Mouse (Mus musculus) C2C12 (cell line): ENCODE data around the gene Tshr. TPM values are rescaled to one million over a fixed set of nuclear protein-coding genes. Genes with fewer than 3 reads are reported as not detected.
A peak's percentile ranks its signal among the peaks of the same experiment; 100 is the strongest.
"Not testable (repeated sequence)": the region's sequence is repeated elsewhere in the genome, so short reads cannot be mapped to it uniquely, and the experiment has no call there.

Experiments
- H3K27me3 ChIP-seq: one replicate; pipeline ENCODE4 v1.6.1; 2011; ENCODE audit not compliant: control insufficient read depth, insufficient read depth, insufficient read length
- H3K36me3 ChIP-seq: one replicate; pipeline ENCODE4 v1.6.1; 2011; ENCODE audit not compliant: control insufficient read depth, insufficient read depth
- H3K4me3 ChIP-seq: one replicate; pipeline ENCODE4 v1.5.1; 2011; ENCODE audit warnings: mild to moderate bottlenecking, control low read depth; ENCODE audit not compliant: poor library complexity, insufficient read depth, severe bottlenecking
- H3K79me2 ChIP-seq: one replicate; pipeline ENCODE4 v1.6.1; 2011; ENCODE audit not compliant: control insufficient read depth, insufficient read depth
- H3K79me3 ChIP-seq: one replicate; pipeline ENCODE4 v1.6.1; 2011; ENCODE audit warnings: low read depth, control low read depth
- H3ac ChIP-seq: one replicate; pipeline ENCODE3; 2011; ENCODE audit warnings: low read depth; ENCODE audit not compliant: control insufficient read depth, insufficient read length
- CEBPB ChIP-seq: IDR thresholded peaks from one replicate; pipeline ENCODE4 v1.6.1; 2011; ENCODE audit warnings: low read depth, mild to moderate bottlenecking, control low read depth, moderate library complexity
- CTCF ChIP-seq: IDR thresholded peaks from one replicate; pipeline ENCODE4 v1.5.1; 2011; ENCODE audit not compliant: control insufficient read depth, insufficient read depth, insufficient read length
- FOSL1 ChIP-seq: IDR thresholded peaks from one replicate; pipeline ENCODE4 v1.8.0; 2011; ENCODE audit warnings: mild to moderate bottlenecking, low read length; ENCODE audit not compliant: poor library complexity, insufficient read depth, severe bottlenecking
- MAX ChIP-seq: IDR thresholded peaks from one replicate; pipeline ENCODE4 v1.6.1; 2011; ENCODE audit warnings: mild to moderate bottlenecking, control low read depth
- MYOD1 ChIP-seq: IDR thresholded peaks from one replicate; pipeline ENCODE4 v1.6.1; 2011; ENCODE audit warnings: low read depth; ENCODE audit not compliant: control insufficient read depth, insufficient read length
- MYOG ChIP-seq: IDR thresholded peaks from one replicate; pipeline ENCODE4 v1.6.1; 2011; ENCODE audit not compliant: control insufficient read depth, insufficient read length; ENCODE audit errors: extremely low read depth
- USF1 ChIP-seq: IDR thresholded peaks from one replicate; pipeline ENCODE4 v1.6.1; 2011; ENCODE audit warnings: low read depth, mild to moderate bottlenecking, control low read depth, moderate library complexity
- polyA plus RNA-seq: library from polyadenylated mRNA; unstranded; fragments of >200 nt; fragmentation: generic; extraction: Trizol; gene quantifications from one replicate; pipeline ENCODE4 v1.2.1, GENCODE M21; 2012; ENCODE audit warnings: missing spikeins

Tshr gene
- polyA plus RNA-seq, 1 experiment, result not detected

GRCm38 (mm10) chr12:91579665-91580064, 195.3 kb downstream of the Tshr start:
- no peak overlapping the region for H3K4me3 ChIP-seq
- peaks cover 45% of the 10 kb centered on the region for H3K79me2 ChIP-seq
- peaks cover 43% of the 10 kb centered on the region for H3K36me3 ChIP-seq
- H3K79me3 ChIP-seq, result peaks cover 15% of the 10 kb centered on the region
- H3ac ChIP-seq, result no peak overlapping the region
- TF ChIP-seq MYOD1 (no peak), CEBPB (peak; percentile 45)
- no peaks in the 10 kb centered on the region for H3K27me3 ChIP-seq

GRCm38 (mm10) chr12:91581204-91582070, 197.1 kb downstream of the Tshr start:
- peaks cover 62% of the 10 kb centered on the region for H3K79me2 ChIP-seq
- peaks cover 20% of the 10 kb centered on the region for H3K79me3 ChIP-seq
- H3ac ChIP-seq, result no peak overlapping the region
- TF ChIP-seq MYOD1, result no peak
- TF ChIP-seq USF1, result no peak
- TF ChIP-seq MAX, result no peak
- TF ChIP-seq CEBPB, result no peak
- TF ChIP-seq FOSL1, result no peak
- TF ChIP-seq CTCF, result no peak
- no peak for TF ChIP-seq MYOG
- peaks cover 33% of the 10 kb centered on the region for H3K36me3 ChIP-seq
- no peak overlapping the region for H3K4me3 ChIP-seq
- no peaks in the 10 kb centered on the region for H3K27me3 ChIP-seq

DNA sequence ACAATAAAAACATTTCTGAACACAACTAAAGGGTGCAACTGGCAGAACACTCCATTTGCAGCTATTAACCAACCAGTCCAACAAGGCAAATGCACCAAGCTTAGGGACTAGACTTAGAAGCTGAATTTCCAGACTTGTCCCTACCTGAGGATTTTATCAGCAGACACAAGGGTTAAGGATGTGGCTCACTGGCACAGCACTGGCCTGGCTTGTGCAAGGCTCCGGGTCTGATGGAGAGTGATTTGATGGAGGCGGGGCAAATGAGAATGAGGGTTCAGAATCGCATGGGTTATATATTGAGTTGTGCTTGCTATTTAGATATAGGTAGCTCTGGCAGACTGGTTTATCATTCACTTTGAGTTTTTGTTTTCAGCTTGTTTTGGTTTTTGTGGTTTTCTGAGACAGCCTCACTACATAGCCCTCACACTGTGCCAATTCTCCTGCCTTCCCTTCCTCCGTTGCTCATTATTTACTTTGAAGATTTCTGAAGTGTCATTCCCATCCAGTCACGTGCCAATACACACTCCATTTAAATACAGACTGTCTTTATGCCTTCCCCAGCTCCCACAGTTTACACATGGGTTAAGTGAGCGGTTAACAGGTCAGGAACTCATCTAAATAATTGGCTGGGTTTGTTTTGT, 198.1 kb downstream of the Tshr start:
- TF ChIP-seq FOSL1, result no peak
- no peak for TF ChIP-seq USF1
- no peak for TF ChIP-seq MYOD1
- TF ChIP-seq MYOG, result no peak
- no peak for TF ChIP-seq MAX
- TF ChIP-seq CTCF, result no peak
- no peak for TF ChIP-seq CEBPB

DNA sequence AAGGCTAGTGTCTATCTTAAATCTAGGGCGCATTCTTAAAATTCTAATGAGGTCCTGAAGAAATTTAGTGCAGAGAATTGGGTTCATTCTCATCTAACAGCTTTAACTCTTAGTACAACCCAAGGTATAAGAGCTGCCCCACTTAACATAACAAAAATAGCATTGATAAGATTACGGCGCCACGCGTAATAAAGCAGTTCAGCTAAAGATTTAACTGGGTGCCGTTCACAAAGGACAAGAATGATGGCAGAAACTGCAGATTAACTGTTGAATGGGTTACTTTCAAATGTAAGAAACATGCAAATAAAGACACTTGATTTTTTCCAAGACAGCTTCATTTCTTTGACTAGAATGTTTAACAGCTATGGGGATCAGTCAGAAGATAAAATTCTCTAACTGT, 199.0 kb downstream of the Tshr start:
- Histone ChIP-seq H3K36me3 (peaks cover 33% of the 10 kb centered on the region), H3K4me3 (no peak overlapping the region)

More for the DNA sequence above, 198.1 kb downstream of the Tshr start:
- peaks cover 30% of the 10 kb centered on the region for H3K79me3 ChIP-seq
- H3K79me2 ChIP-seq, result peaks cover 73% of the 10 kb centered on the region
- no peak overlapping the region for H3ac ChIP-seq
- H3K27me3 ChIP-seq, result no peaks in the 10 kb centered on the region
- no peak overlapping the region for H3K4me3 ChIP-seq
- peaks cover 33% of the 10 kb centered on the region for H3K36me3 ChIP-seq

GRCm38 (mm10) chr12:91585206-91585605, 200.8 kb downstream of the Tshr start:
- H3K36me3 ChIP-seq, result peaks cover 33% of the 10 kb centered on the region
- TF ChIP-seq MYOG, result no peak
- peak; percentile 77 for TF ChIP-seq CEBPB
- TF ChIP-seq FOSL1, result no peak

More for the DNA sequence above, 199.0 kb downstream of the Tshr start:
- no peak overlapping the region for H3ac ChIP-seq
- H3K79me2 ChIP-seq, result peaks cover 81% of the 10 kb centered on the region
- TF ChIP-seq FOSL1 (no peak), CTCF (no peak)
- H3K27me3 ChIP-seq, result no peaks in the 10 kb centered on the region
- peaks cover 34% of the 10 kb centered on the region for H3K79me3 ChIP-seq

DNA sequence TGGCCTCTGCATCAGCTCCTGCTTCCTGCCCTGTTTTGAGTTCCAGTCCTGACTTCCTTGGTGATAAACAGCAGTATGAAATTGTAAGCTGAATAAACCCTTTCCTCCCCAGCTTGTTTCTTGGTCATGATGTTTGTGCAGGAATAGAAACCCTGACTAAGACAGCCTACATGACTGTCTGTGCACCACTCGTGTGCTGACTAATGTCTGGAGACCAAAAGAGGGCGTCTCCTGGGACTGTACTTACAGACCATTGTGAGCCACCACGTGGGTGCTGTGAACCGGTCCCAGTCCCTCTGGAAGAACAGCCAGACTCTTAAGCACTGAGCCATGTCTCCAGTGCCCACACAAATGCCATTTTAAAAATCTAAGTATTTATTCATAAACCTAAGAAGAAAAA, 201.5 kb downstream of the Tshr start:
- Histone ChIP-seq H3K36me3 (peaks cover 31% of the 10 kb centered on the region), H3K79me3 (peaks cover 35% of the 10 kb centered on the region), H3K79me2 (peaks cover 80% of the 10 kb centered on the region)
- H3K27me3 ChIP-seq, H3K4me3 ChIP-seq, H3ac ChIP-seq: not testable (repeated sequence)

More at GRCm38 (mm10) chr12:91585206-91585605, 200.8 kb downstream of the Tshr start:
- peaks cover 86% of the 10 kb centered on the region for H3K79me2 ChIP-seq
- no peak overlapping the region for H3ac ChIP-seq
- H3K79me3 ChIP-seq, result peaks cover 37% of the 10 kb centered on the region
- H3K27me3 ChIP-seq, result no peaks in the 10 kb centered on the region
- no peak overlapping the region for H3K4me3 ChIP-seq
